Mouse (Mus musculus) hindbrain, embryonic 15.5 days (tissue): ENCODE results near the gene Numbl. TPM values are rescaled to one million over a fixed set of nuclear protein-coding genes. Genes with fewer than 3 reads are reported as not detected.

Experiments
- ATAC-seq: fragments of 200-750 bp; cut with Nextera tagmentation; 2 replicates; pipeline ENCODE4 v1.8.0; 2017; ENCODE audit warnings: low read depth, moderate number of reproducible peaks, moderate TSS enrichment; ENCODE audit not compliant: low FRiP score
- H3K27ac ChIP-seq: fragments of 300-500 bp; sonication (generic); replicated peaks from 2 replicates; pipeline ENCODE4 v1.5.1; 2015; ENCODE audit warnings: mild to moderate bottlenecking, inconsistent platforms
- H3K27me3 ChIP-seq: fragments of 300-500 bp; sonication (generic); 2 replicates; pipeline ENCODE4 v1.6.1; 2015; ENCODE audit warnings: control low read depth, inconsistent platforms
- H3K36me3 ChIP-seq: fragments of 300-500 bp; sonication (generic); 2 replicates; pipeline ENCODE4 v1.6.1; 2015; ENCODE audit warnings: control low read depth, inconsistent platforms
- H3K4me1 ChIP-seq: fragments of 300-500 bp; sonication (generic); replicated peaks from 2 replicates; pipeline ENCODE4 v1.6.1; 2015; ENCODE audit warnings: control low read depth, inconsistent platforms
- H3K4me2 ChIP-seq: fragments of 300-500 bp; sonication (generic); 2 replicates; pipeline ENCODE4 v1.6.1; 2015; ENCODE audit warnings: moderate library complexity, mild to moderate bottlenecking, inconsistent platforms
- H3K4me3 ChIP-seq: fragments of 300-500 bp; sonication (generic); 2 replicates; pipeline ENCODE4 v1.5.1; 2015; ENCODE audit warnings: mild to moderate bottlenecking, inconsistent platforms
- H3K9ac ChIP-seq: fragments of 300-500 bp; sonication (generic); 2 replicates; pipeline ENCODE4 v1.6.1; 2015; ENCODE audit warnings: inconsistent platforms
- H3K9me3 ChIP-seq: fragments of 300-500 bp; sonication (generic); 2 replicates; pipeline ENCODE4 v1.6.1; 2016; ENCODE audit warnings: control low read depth, inconsistent platforms
- WGBS: fragments of 180-500 bp; shearing (Covaris S2); methylation state at CpG from one replicate; pipeline ENCODE4 v1.1.7; 2015; 5-methylcytosine and 5-hydroxymethylcytosine counted together
- polyA plus RNA-seq: library from polyadenylated mRNA; unstranded; fragments of >200 nt; fragmentation: Nextera tagmentation; extraction: Ambion mirVana; gene quantifications from 2 replicates; pipeline ENCODE4 v1.2.1, GENCODE M21; 2015

The Numbl gene
- polyA plus RNA-seq, 1 experiment from 2014 or later: 67.5 TPM

- Histone ChIP-seq H3K9ac (no peak overlapping the region), H3K4me3 (no peak overlapping the region), H3K4me2 (no peak overlapping the region), H3K4me1 (no peaks in the 10 kb centered on the region), H3K27ac (no peak overlapping the region), H3K9me3 (no peaks in the 10 kb centered on the region), H3K27me3 (no peaks in the 10 kb centered on the region), H3K36me3 (no peaks in the 10 kb centered on the region)
- ATAC-seq: no peak
- WGBS: 81% methylated on average over 4 of the region's 4 CpGs
Measured at GRCm38 (mm10) chr7:27300351-27300750, 42.1 kb downstream of the Numbl start.

GRCm38 (mm10) chr7:27300801-27301200 is 42.6 kb downstream of the Numbl start:
- WGBS: 58% methylated on average over 5 of the region's 5 CpGs
- H3K9me3 ChIP-seq: no peaks in the 10 kb centered on the region
- no peaks in the 10 kb centered on the region for H3K36me3 ChIP-seq
- H3K4me2 ChIP-seq: no peak overlapping the region
- no peaks in the 10 kb centered on the region for H3K4me1 ChIP-seq
- no peak overlapping the region for H3K4me3 ChIP-seq
- no peak overlapping the region for H3K27ac ChIP-seq
- H3K9ac ChIP-seq: no peak overlapping the region
- H3K27me3 ChIP-seq: no peaks in the 10 kb centered on the region
- no peak for ATAC-seq

- Histone ChIP-seq H3K4me2 (no peak overlapping the region), H3K27ac (no peak overlapping the region), H3K9ac (no peak overlapping the region), H3K27me3 (no peaks in the 10 kb centered on the region), H3K36me3 (no peaks in the 10 kb centered on the region), H3K4me3 (no peak overlapping the region), H3K4me1 (no peaks in the 10 kb centered on the region), H3K9me3 (no peaks in the 10 kb centered on the region)
- no peak for ATAC-seq
- 11% methylated on average over 11 of the region's 11 CpGs for WGBS
Measured at GRCm38 (mm10) chr7:27302172-27302571, 43.9 kb downstream of the Numbl start.

- WGBS: 86% methylated on average over 17 of the region's 17 CpGs
- no peak overlapping the region for H3K4me2 ChIP-seq
- H3K36me3 ChIP-seq: no peaks in the 10 kb centered on the region
- H3K9ac ChIP-seq: no peak overlapping the region
- H3K9me3 ChIP-seq: no peaks in the 10 kb centered on the region
- no peak for ATAC-seq
- peaks cover 7% of the 10 kb centered on the region for H3K4me1 ChIP-seq
- H3K27ac ChIP-seq: no peak overlapping the region
- H3K4me3 ChIP-seq: no peak overlapping the region
- H3K27me3 ChIP-seq: peaks cover 3% of the 10 kb centered on the region; the same call in 1 of the 2 replicates
Measured at GRCm38 (mm10) chr7:27305091-27305730, 47.0 kb downstream of the Numbl start.

DNA sequence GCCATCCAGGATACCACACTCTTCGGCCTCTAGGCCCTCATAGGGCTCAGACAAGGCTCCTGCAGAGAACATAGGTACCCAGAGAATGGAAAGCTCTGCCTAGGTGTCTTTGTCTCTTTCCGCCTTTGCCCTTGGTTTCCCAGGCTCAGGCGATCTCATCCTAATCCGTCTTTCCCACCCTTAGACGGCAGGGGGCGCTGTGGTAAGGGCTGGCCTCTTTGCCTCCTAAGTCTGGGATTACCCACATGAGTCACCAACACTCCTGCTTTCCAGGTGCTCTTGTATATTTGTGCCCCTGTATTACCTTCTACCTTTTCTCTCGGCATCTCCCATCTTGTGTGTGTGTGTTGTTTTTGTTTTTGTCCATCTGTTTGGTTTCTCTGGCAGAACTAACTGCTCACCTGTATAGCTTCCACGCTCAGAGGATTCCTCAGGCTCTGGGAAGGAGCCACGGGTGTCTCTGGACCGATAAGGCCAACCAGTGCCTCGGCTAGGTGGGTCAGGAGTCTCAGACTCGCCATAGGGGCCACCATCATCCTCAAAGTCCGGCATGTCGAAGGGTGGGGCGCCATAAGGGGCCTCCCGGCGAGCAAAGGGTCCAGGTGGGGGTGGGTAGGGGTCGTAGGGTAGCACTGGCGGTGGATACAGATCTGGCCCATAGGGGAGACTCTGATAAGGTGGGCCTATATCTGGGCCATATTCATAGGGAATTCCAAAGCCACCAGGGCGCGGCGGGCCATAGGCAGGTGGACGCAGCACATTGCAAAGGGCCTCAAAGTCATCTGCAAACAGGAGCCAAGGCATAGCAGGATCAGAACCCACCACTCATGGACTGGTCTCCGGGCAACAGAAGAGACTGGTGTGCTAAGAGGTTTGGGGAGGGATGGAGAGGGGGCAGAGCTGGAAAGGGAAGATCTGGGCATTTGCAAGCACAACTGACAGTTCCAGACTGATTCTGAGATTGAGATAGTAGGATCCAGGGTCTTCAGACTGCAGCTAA is 48.2 kb downstream of the Numbl start:
- WGBS: 77% methylated on average over 24 of the region's 24 CpGs

DNA sequence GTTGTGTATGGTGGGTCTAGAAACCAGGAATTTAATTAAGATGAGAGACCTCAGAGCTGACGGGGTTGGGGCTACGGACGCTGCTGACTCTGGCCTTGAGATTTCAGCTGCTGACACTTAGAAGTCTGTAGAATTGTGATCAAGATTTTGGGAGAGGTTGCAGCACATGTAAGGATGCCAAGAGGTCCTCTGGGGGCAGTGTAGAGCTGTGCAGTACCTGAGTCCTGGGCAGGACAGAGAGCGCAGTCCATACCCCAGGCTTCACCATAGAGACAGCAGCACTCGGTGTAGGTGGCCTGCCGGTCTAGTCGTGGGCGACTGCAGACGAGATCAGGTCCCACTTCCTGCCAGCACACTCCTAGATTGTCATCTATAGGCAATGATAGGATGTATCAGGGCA is 49.3 kb downstream of the Numbl start:
- 63% methylated on average over 9 of the region's 9 CpGs for WGBS
- no peak overlapping the region for H3K4me2 ChIP-seq
- no peak overlapping the region for H3K9ac ChIP-seq
- no peaks in the 10 kb centered on the region for H3K9me3 ChIP-seq
- H3K36me3 ChIP-seq: no peaks in the 10 kb centered on the region
- no peak overlapping the region for H3K27ac ChIP-seq
- peaks cover 14% of the 10 kb centered on the region; the same call in 1 of the 2 replicates for H3K27me3 ChIP-seq
- H3K4me1 ChIP-seq: peaks cover 12% of the 10 kb centered on the region
- no peak for ATAC-seq
- no peak overlapping the region for H3K4me3 ChIP-seq

More for the DNA sequence above, 48.2 kb downstream of the Numbl start:
- Histone ChIP-seq H3K4me1 (peaks cover 12% of the 10 kb centered on the region), H3K9me3 (no peaks in the 10 kb centered on the region), H3K9ac (no peak overlapping the region), H3K27me3 (peaks cover 14% of the 10 kb centered on the region; the same call in 1 of the 2 replicates), H3K36me3 (no peaks in the 10 kb centered on the region), H3K4me2 (no peak overlapping the region), H3K27ac (no peak overlapping the region), H3K4me3 (no peak overlapping the region)
- no peak for ATAC-seq

DNA sequence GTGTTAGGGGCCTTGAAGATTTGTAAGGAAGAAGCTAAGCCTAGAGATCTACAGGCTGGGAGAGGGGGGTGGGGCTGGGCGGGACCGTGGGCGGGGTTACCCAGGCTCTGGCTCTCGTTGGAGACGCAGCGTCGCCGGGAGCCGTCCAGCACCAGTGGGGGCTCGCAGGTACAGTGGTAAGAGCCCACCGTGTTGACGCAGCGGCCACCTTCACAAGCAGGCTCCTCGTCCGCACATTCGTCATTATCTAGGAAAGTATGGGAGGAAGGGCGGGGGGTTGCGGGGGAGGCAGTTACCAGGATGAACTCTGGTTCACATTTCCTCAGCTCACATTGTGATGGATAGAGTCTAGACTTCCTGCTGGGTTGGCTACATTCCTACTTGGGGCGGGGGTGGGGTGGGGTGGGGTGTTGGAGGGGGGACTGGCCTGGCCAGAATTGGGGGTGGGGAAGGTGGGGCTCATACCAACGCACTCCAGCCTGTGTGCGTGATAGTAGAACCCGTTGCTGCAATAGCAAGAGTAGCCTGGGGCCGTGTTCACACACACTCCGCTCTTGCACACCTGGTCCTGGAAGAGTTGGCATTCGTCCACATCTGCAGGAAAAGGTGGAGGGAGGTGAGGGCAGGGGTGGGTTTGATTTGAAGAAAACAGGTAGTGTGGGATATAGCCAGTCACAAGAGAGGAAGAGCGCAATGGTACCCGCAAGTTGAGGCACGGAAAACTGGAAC is 50.8 kb downstream of the Numbl start:
- Histone ChIP-seq H3K36me3 (peaks cover 10% of the 10 kb centered on the region), H3K4me3 (peak overlapping the region; percentile 27), H3K9ac (no peak overlapping the region), H3K27me3 (peaks cover 14% of the 10 kb centered on the region; the same call in 1 of the 2 replicates), H3K4me1 (peaks cover 12% of the 10 kb centered on the region), H3K27ac (no peak overlapping the region), H3K9me3 (no peaks in the 10 kb centered on the region), H3K4me2 (peak overlapping the region; percentile 54)
- WGBS: 10% methylated on average over 28 of the region's 28 CpGs
- ATAC-seq: no peak

- Histone ChIP-seq H3K27me3 (peaks cover 14% of the 10 kb centered on the region; the same call in 1 of the 2 replicates), H3K9ac (no peak overlapping the region), H3K27ac (no peak overlapping the region), H3K4me3 (no peak overlapping the region), H3K9me3 (no peaks in the 10 kb centered on the region), H3K36me3 (peaks cover 14% of the 10 kb centered on the region), H3K4me2 (peak overlapping the region; percentile 55), H3K4me1 (peaks cover 12% of the 10 kb centered on the region)
- no peak for ATAC-seq
- WGBS: 46% methylated on average over 3 of the region's 3 CpGs
Measured at GRCm38 (mm10) chr7:27309832-27310231, 51.6 kb downstream of the Numbl start.

- peak; percentile 63 for ATAC-seq
- 6% methylated on average over 17 of the region's 17 CpGs for WGBS
- peaks cover 14% of the 10 kb centered on the region for H3K36me3 ChIP-seq
- peaks cover 12% of the 10 kb centered on the region for H3K4me1 ChIP-seq
- no peaks in the 10 kb centered on the region for H3K9me3 ChIP-seq
- peak overlapping the region; percentile 29 for H3K4me3 ChIP-seq
- H3K4me2 ChIP-seq: peak overlapping the region; percentile 55
- no peak overlapping the region for H3K27ac ChIP-seq
- H3K27me3 ChIP-seq: peaks cover 14% of the 10 kb centered on the region; the same call in 1 of the 2 replicates
- H3K9ac ChIP-seq: 0 out of 2 replicates have a peak overlapping the region, but pooled peaks have one; percentile 10
Measured at GRCm38 (mm10) chr7:27310306-27310705, 52.1 kb downstream of the Numbl start.

DNA sequence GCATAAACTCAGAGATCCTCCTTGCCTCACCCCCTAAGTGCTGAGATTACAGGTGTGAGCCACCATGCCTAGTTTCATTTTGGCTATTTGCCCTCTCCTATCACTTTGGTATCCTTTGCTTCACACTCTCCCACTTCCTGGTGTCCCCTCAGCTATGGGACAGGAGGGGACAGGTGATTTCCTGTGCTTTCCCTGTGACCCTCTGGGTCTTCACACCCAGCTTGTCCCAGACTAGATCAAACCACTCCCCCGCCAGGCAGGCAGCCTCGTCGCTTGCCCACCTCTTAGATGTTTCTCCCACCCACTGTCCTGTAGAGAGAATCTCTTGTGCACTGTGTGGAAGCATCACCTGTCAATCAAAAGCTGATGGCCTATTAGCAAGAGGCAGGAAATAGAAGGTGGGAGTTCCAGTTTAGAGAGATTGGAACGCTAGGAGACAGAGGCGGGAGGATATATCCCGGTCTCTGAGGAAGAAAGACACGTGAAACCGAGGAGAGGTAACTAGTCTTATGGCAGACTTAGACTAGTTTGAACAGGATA is 52.8 kb downstream of the Numbl start:
- peaks cover 14% of the 10 kb centered on the region for H3K36me3 ChIP-seq
- no peak for ATAC-seq
- H3K4me3 ChIP-seq: no peak overlapping the region
- H3K27me3 ChIP-seq: peaks cover 14% of the 10 kb centered on the region; the same call in 1 of the 2 replicates
- H3K4me2 ChIP-seq: no peak overlapping the region
- no peak overlapping the region for H3K27ac ChIP-seq
- WGBS: 38% methylated on average over 8 of the region's 8 CpGs
- H3K4me1 ChIP-seq: peaks cover 12% of the 10 kb centered on the region
- H3K9me3 ChIP-seq: no peaks in the 10 kb centered on the region
- H3K9ac ChIP-seq: no peak overlapping the region

- Histone ChIP-seq H3K4me3 (no peak overlapping the region), H3K9me3 (no peaks in the 10 kb centered on the region), H3K4me2 (no peak overlapping the region), H3K36me3 (peaks cover 14% of the 10 kb centered on the region), H3K9ac (no peak overlapping the region), H3K27ac (no peak overlapping the region), H3K27me3 (peaks cover 14% of the 10 kb centered on the region; the same call in 1 of the 2 replicates), H3K4me1 (peaks cover 16% of the 10 kb centered on the region)
- 94% methylated on average over 12 of the region's 12 CpGs for WGBS
- ATAC-seq: no peak
Measured at GRCm38 (mm10) chr7:27311651-27312284, 53.5 kb downstream of the Numbl start.
